ENCODE assay signal across 12 mouse cellular contexts in the genomic region with DNA sequence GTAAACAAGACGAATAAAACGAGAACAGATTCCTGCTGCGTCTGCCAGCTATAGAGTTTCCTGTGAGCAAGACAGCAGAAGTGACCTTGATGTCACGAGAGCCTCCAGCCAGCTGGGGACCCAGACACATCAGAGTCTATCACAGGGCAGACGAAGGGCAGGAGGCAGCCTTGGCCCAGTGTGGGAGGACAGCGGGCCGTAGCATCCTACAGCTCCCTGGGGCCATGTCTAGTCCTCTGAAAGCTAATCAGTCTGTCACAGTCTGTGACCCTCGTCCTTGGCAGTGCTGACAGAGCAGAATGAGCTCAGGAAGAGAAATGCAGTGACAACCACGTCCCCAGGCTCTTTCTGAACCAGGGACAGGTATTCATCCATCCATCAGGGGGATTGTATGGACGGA.
DNase-seq lines count a peak whose midpoint lies in the region; ATAC-seq lines count a peak whose summit lies in the region.
"Had no signal": no experiment of that assay in that cellular context is flagged by ENCODE, and none has a peak within 500 bp of the region (broad histone marks: within the 10 kb centered on the region; RNA-seq: fewer than 3 reads in every experiment).

No protein-coding gene starts in this region.

- no peak overlapping the region for H3K4me2 ChIP-seq in liver, embryonic 15.5 days
- no peak overlapping the region for H3K4me2 ChIP-seq in liver, embryonic 11.5 days
- H3K4me2 ChIP-seq in hindbrain, embryonic 12.5 days (replicated peaks) = no peak overlapping the region
- H3K4me2 ChIP-seq in neural tube, embryonic 14.5 days (ENCODE audit: low read depth, low read length) = no peak overlapping the region
- H3K4me2 ChIP-seq: heart, embryonic 15.5 days had no signal

- H3K9me3 ChIP-seq in liver, embryonic 15.5 days (replicated peaks) = no peaks in the 10 kb centered on the region
- no peaks in the 10 kb centered on the region for H3K9me3 ChIP-seq in liver, embryonic 11.5 days (ENCODE audit: control insufficient read depth, low read length)
- no peaks in the 10 kb centered on the region for H3K9me3 ChIP-seq in hindbrain, embryonic 12.5 days (replicated peaks)
- no peaks in the 10 kb centered on the region for H3K9me3 ChIP-seq in neural tube, embryonic 14.5 days (ENCODE audit: control insufficient read depth, low read length)
- H3K9me3 ChIP-seq: heart, embryonic 15.5 days had no signal

- no peak overlapping the region for H3K4me3 ChIP-seq in liver, embryonic 15.5 days (replicated peaks)
- no peak overlapping the region for H3K4me3 ChIP-seq in liver, embryonic 11.5 days (ENCODE audit: low read depth, low read length)
- no peak overlapping the region for H3K4me3 ChIP-seq in hindbrain, embryonic 12.5 days
- H3K4me3 ChIP-seq in neural tube, embryonic 14.5 days (ENCODE audit: low read depth, low read length) = no peak overlapping the region
- H3K4me3 ChIP-seq: heart, embryonic 15.5 days; layer of hippocampus, adult 2 months had no signal

- peak; percentile 11 for DNase-seq in cerebellum, adult 11-12 months
- DNase-seq in cerebellum, adult 8-10 months = no peak
- DNase-seq in liver, embryonic 11.5 days (ENCODE audit: low spot score) = no peak
- no peak for DNase-seq in urinary bladder, postnatal 36 days (ENCODE audit: low spot score in 2 of 2)
- DNase-seq in thymus, postnatal 0 days (ENCODE audit: low spot score) = no peak
- DNase-seq: gastrocnemius, postnatal 10 days; thymus, postnatal 4 days had no signal

- no peaks in the 10 kb centered on the region for H3K27me3 ChIP-seq in liver, embryonic 15.5 days
- no peaks in the 10 kb centered on the region for H3K27me3 ChIP-seq in liver, embryonic 11.5 days (replicated peaks; ENCODE audit: control insufficient read depth, insufficient read depth, low read length)
- no peaks in the 10 kb centered on the region for H3K27me3 ChIP-seq in hindbrain, embryonic 12.5 days
- H3K27me3 ChIP-seq in neural tube, embryonic 14.5 days (ENCODE audit: control insufficient read depth, insufficient read depth, low read length) = no peaks in the 10 kb centered on the region
- H3K27me3 ChIP-seq: heart, embryonic 15.5 days had no signal

- peak; percentile 9; the same call in 1 of the 2 replicates for ATAC-seq in liver, embryonic 15.5 days (ENCODE audit: insufficient read depth)
- ATAC-seq in liver, embryonic 11.5 days (replicated peaks; ENCODE audit: low FRiP score) = no peak
- no peak for ATAC-seq in hindbrain, embryonic 12.5 days (ENCODE audit: low FRiP score)
- peak; percentile 72 for ATAC-seq in neural tube, embryonic 14.5 days (ENCODE audit: low read depth)

- H3K4me1 ChIP-seq in liver, embryonic 15.5 days (replicated peaks) = no peaks in the 10 kb centered on the region
- H3K4me1 ChIP-seq in liver, embryonic 11.5 days (replicated peaks; ENCODE audit: control insufficient read depth, insufficient read depth, low read length) = no peaks in the 10 kb centered on the region
- peaks cover 11% of the 10 kb centered on the region; the same call in 1 of the 2 replicates for H3K4me1 ChIP-seq in hindbrain, embryonic 12.5 days
- H3K4me1 ChIP-seq in neural tube, embryonic 14.5 days (ENCODE audit: control insufficient read depth, insufficient read depth, low read length) = no peaks in the 10 kb centered on the region
- H3K4me1 ChIP-seq: heart, embryonic 15.5 days had no signal

- H3K9ac ChIP-seq in liver, embryonic 15.5 days = no peak overlapping the region
- H3K9ac ChIP-seq in liver, embryonic 11.5 days (ENCODE audit: low read depth, low read length) = no peak overlapping the region
- no peak overlapping the region for H3K9ac ChIP-seq in hindbrain, embryonic 12.5 days
- no peak overlapping the region for H3K9ac ChIP-seq in neural tube, embryonic 14.5 days (replicated peaks; ENCODE audit: low read depth, low read length)
- H3K9ac ChIP-seq: heart, embryonic 15.5 days had no signal

- no peak overlapping the region for H3K27ac ChIP-seq in liver, embryonic 15.5 days (replicated peaks)
- no peak overlapping the region for H3K27ac ChIP-seq in liver, embryonic 11.5 days (ENCODE audit: low read depth, low read length)
- peak overlapping the region; percentile 50 for H3K27ac ChIP-seq in hindbrain, embryonic 12.5 days
- H3K27ac ChIP-seq in neural tube, embryonic 14.5 days (ENCODE audit: low read depth, low read length) = no peak overlapping the region
- H3K27ac ChIP-seq: heart, embryonic 15.5 days; layer of hippocampus, adult 2 months had no signal

- WGBS in liver, embryonic 15.5 days (ENCODE audit: insufficient replicate concordance) = 47% methylated on average over 10 of the region's 10 CpGs
- WGBS in liver, embryonic 11.5 days = 65% methylated on average over 10 of the region's 10 CpGs
- 52% methylated on average over 10 of the region's 10 CpGs for WGBS in hindbrain, embryonic 12.5 days
- 45% methylated on average over 10 of the region's 10 CpGs for WGBS in neural tube, embryonic 14.5 days

- H3K36me3 ChIP-seq in liver, embryonic 15.5 days (replicated peaks) = no peaks in the 10 kb centered on the region
- no peaks in the 10 kb centered on the region for H3K36me3 ChIP-seq in liver, embryonic 11.5 days (ENCODE audit: control insufficient read depth, insufficient read depth, low read length)
- no peaks in the 10 kb centered on the region for H3K36me3 ChIP-seq in hindbrain, embryonic 12.5 days
- H3K36me3 ChIP-seq in neural tube, embryonic 14.5 days (ENCODE audit: control insufficient read depth, insufficient read depth, low read length) = no peaks in the 10 kb centered on the region
- H3K36me3 ChIP-seq: heart, embryonic 15.5 days had no signal

Comparison
In these comparisons a context has a peak if more than half of its experiments do, and no peak if none do; other contexts are left out.
1. ATAC-seq: peak in liver, embryonic 15.5 days (single experiment) and neural tube, embryonic 14.5 days (single experiment); none in liver, embryonic 11.5 days (single experiment) and hindbrain, embryonic 12.5 days (single experiment).